Mouse (Mus musculus): ENCODE measurements at regions not wholly inside any gene's neighbourhood (a gene's known extent, or its start where the extent isn't known, plus 50 kb on each side); places are given as distances from the start of the nearest gene placed in this dataset.

DNA sequence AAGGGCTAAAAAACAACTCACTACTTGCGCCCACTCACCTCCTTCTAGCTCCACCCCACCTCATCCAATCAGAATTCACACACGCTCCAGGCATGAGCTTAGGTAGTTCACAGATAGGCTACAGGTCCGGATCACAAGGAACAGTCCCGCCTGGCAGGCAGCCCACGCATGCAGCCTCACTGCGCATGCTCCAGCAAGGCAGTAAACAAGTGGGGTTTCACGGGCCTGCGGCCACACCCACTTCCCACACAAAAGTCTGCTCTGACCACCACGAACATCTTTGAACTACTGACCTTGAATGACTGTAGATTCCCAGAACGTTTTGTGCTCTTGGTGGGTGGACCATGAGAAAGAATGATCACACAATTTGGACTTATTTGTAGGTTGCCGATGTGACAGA, 62.7 kb upstream of the Mark1 start:
- H3K27me3 ChIP-seq: no peaks in the 10 kb centered on the region
- no peak overlapping the region for H3K27ac ChIP-seq (replicated peaks)
- no peak overlapping the region for H3K4me2 ChIP-seq
- WGBS (ENCODE audit: insufficient replicate concordance): 55% methylated on average over 11 of the region's 11 CpGs
- H3K9ac ChIP-seq: no peak overlapping the region
- H3K9me3 ChIP-seq (replicated peaks): no peaks in the 10 kb centered on the region
- no peak for ATAC-seq (ENCODE audit: insufficient read depth)
- no peaks in the 10 kb centered on the region for H3K36me3 ChIP-seq (replicated peaks)
- H3K4me1 ChIP-seq (replicated peaks): no peaks in the 10 kb centered on the region
- H3K4me3 ChIP-seq (replicated peaks): no peak overlapping the region

DNA sequence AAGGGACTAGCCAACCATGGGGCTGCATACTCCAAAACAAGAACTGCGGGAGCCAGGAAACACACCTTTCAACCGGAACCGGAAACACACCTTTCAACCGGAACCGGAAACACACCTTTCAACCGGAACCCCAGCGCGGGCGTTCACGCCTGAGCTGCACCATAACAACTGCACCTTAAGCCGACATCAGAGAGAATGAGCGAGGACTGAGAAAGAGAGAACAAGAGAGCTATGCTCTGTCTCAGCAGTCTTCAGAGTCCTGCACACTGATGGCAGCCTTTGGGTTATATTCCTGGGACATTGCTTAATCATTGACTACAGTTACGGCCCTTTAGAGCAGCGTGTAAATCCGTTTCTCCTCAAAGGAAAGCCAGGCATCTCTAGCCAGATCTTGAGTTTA, 58.1 kb upstream of the Mark1 start:
- 78% methylated on average over 15 of the region's 15 CpGs for WGBS (ENCODE audit: insufficient replicate concordance)
- ATAC-seq (ENCODE audit: insufficient read depth): no peak

DNA sequence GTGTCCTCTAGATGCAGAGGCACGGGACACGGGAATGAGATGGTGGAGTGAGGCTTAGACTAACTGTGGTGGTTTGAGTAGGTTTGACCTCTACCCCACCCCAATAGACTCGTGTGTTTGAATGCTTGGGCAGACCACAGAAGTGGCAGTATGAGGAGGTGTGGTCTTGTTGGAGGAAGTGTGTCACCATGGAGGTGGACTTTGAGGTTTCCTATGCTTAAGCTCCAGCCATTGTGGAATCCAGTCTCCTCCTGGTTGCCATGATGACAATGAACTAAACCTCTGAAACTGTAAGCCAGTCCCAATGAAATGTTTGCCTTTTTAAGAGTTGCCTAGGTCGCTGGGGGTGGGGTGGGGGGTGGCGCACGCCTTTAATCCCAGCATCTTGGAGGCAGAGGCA, 53.3 kb upstream of the Mark1 start:
- WGBS (ENCODE audit: insufficient replicate concordance): 39% methylated on average over 6 of the region's 6 CpGs
- H3K9me3 ChIP-seq (replicated peaks): no peaks in the 10 kb centered on the region; the same call in 1 of the 2 replicates

More for the DNA sequence above, 58.1 kb upstream of the Mark1 start:
- Histone ChIP-seq H3K9me3 (replicated peaks) (no peaks in the 10 kb centered on the region), H3K27ac (replicated peaks) (no peak overlapping the region), H3K4me1 (replicated peaks) (no peaks in the 10 kb centered on the region), H3K4me2 (no peak overlapping the region), H3K36me3 (replicated peaks) (no peaks in the 10 kb centered on the region), H3K9ac (no peak overlapping the region), H3K27me3 (no peaks in the 10 kb centered on the region), H3K4me3 (replicated peaks) (no peak overlapping the region)

DNA sequence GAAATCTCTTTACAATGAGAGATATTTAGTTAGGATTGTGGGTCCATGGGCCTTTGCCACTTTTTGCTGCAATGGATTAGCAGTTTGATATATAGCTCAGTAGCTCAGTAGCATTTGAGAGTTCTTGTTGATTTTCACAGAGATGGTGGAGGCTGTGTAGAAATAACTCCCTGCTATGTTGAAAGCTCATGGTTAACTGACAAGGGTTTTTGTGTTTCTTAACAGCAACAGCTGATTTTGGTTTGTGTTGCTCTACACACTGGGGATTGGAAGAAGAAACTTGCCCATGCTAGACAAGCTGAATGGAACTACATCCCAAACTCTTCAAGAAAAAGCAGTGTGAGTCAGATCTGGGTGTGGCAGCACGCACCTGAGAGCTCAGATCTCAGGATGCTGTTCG, 50.6 kb upstream of the Mark1 start:
- no peak overlapping the region for H3K27ac ChIP-seq (replicated peaks)
- H3K4me2 ChIP-seq: no peak overlapping the region
- H3K4me3 ChIP-seq (replicated peaks): no peak overlapping the region
- ATAC-seq (ENCODE audit: insufficient read depth): no peak
- no peaks in the 10 kb centered on the region for H3K4me1 ChIP-seq (replicated peaks)
- no peaks in the 10 kb centered on the region for H3K36me3 ChIP-seq (replicated peaks)
- no peaks in the 10 kb centered on the region; the same call in 1 of the 2 replicates for H3K9me3 ChIP-seq (replicated peaks)
- H3K9ac ChIP-seq: no peak overlapping the region
- 53% methylated on average over 2 of the region's 2 CpGs for WGBS (ENCODE audit: insufficient replicate concordance)
- no peaks in the 10 kb centered on the region for H3K27me3 ChIP-seq

More for the DNA sequence above, 53.3 kb upstream of the Mark1 start:
- Histone ChIP-seq H3K4me1 (replicated peaks) (no peaks in the 10 kb centered on the region), H3K9ac (no peak overlapping the region), H3K27me3 (no peaks in the 10 kb centered on the region), H3K36me3 (replicated peaks) (no peaks in the 10 kb centered on the region), H3K4me2 (no peak overlapping the region), H3K4me3 (replicated peaks) (no peak overlapping the region), H3K27ac (replicated peaks) (no peak overlapping the region)
- no peak for ATAC-seq (ENCODE audit: insufficient read depth)
